Mouse (Mus musculus) bone marrow macrophage, adult 2 months (primary cell): ENCODE data around the gene Fermt3. TPM values are rescaled to one million over a fixed set of nuclear protein-coding genes. Genes with fewer than 3 reads are reported as not detected.

Experiments used
- H3K27ac ChIP-seq: 2 replicates; pipeline ENCODE4 v1.5.1; 2012; ENCODE audit warnings: low read depth, low read length; ENCODE audit not compliant: insufficient read depth
- H3K4me1 ChIP-seq: 2 replicates; pipeline ENCODE4 v1.6.1; 2012; ENCODE audit warnings: low read length; ENCODE audit not compliant: control insufficient read depth, insufficient read depth
- H3K4me3 ChIP-seq: 2 replicates; pipeline ENCODE4 v1.5.1; 2012; ENCODE audit warnings: mild to moderate bottlenecking, low read length, moderate library complexity; ENCODE audit not compliant: insufficient read depth
- CTCF ChIP-seq: IDR thresholded peaks from 2 replicates; pipeline ENCODE4 v1.5.1; 2012; ENCODE audit warnings: low read depth, mild to moderate bottlenecking, low read length, moderate library complexity
- POLR2A ChIP-seq: IDR thresholded peaks from 2 replicates; pipeline ENCODE4 v1.6.1; 2012; ENCODE audit warnings: mild to moderate bottlenecking, low read depth, low read length, borderline replicate concordance
- polyA plus RNA-seq: library from polyadenylated mRNA; stranded (reverse); fragments of >200 nt; gene quantifications from 2 replicates; pipeline ENCODE4 v1.2.4, GENCODE M21; 2012; ENCODE audit not compliant: missing spikeins, insufficient read depth, insufficient read length

The Fermt3 gene
- polyA plus RNA-seq, 1 experiment, result 190 TPM

DNA sequence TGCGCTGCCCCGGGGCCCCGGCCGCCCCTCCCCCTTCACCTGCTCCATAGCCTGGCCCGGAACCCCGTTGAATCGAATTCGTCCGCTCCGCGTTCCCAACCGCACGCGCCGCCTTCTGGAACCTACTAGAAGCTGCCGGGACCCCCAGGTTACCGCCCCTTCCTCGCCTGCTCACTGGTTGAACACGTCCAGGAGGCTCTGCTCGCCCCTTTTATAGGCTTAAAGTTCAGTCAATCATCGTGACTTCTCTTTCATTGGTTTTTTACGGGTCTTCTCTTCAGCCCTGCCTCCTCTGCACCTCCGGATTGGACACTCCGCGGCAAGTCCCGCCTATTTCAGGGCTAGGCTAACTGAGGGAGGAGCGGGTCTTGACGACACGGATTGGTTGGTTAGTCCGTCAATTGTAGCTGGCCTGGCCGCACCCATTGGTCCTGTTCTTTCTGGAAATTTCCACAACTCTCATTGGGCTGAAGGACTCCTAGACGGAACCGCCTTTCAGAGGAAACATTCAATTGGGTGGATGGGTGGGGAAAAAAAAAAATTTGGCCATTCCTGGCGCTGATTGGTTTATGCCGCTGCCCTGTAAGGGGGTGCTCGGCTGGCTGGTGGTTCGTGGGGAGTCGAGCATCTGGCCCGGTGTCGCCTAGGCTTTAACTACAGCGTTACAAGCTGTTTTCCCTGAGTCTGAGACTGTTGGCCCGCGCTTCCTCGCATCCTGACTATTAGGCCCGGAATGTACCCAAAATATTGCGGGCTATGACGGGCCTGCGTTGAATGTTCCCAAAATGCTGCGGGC lies 20.8 kb upstream of the Fermt3 start, which contains the start of gene Stip1:
Stip1 (minus strand) TSS at position 127 of the 796 bp plus-strand sequence.
- TF ChIP-seq CTCF (no peak), POLR2A (no peak)
- peak within 1 kb of the TSS; percentile 61 for H3K27ac ChIP-seq
- peak within 1 kb of the TSS; percentile 85 for H3K4me3 ChIP-seq
- peaks cover 11% of the 10 kb centered on the region for H3K4me1 ChIP-seq

DNA sequence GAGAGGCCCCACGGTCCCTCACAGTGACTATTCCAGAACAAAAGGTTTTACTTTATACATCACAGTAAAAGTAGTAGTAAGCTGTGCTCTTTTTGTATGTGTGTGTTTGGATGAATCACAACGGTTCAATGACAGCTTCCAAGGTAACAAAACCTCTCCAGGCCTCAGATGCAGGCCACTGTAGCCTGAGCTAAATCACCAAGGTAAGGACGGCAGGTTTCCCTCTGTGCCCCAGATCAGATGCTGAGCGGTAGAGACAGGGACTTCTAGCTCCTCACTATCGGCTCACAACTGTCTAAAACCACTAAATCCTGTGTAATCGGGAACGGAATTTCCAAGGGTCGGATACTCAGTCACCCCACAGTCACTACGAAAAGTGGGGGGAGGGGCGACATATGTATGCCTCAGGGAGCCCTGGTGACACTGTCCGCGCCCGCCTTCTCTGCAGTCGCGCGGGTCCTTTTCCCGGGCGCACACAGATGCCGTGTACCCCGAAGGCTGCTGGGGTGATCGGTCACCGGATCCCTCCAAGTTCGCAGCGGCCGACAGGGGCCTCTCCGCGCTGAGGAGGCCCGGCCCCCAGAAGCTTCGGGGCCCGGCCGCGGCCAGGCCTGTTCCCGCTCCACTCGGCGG lies 19.9 kb upstream of the Fermt3 start:
- TF ChIP-seq CTCF (no peak), POLR2A (no peak)
- Histone ChIP-seq H3K27ac (no peak overlapping the region; the same call in 1 of the 2 replicates), H3K4me3 (peak overlapping the region; percentile 85), H3K4me1 (peaks cover 11% of the 10 kb centered on the region)

DNA sequence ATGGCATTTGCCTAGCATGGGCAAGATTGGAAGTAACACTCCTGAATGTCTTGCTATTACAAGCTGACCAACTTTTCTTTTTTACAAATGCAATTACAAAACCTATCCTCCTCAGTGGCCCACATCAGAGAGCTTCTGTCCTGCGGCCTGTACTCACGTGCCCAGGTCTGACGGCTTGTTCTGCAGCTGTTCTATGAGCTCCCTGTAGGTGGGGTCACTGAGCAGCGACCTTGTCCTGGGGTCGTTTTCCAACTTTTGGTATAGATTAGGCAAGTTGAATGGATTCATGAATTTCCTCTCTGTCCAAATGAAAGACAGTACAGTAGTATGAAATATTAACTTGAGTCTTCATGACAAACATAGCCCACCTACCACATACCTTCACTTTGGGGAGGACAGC lies 14.7 kb upstream of the Fermt3 start:
- Histone ChIP-seq H3K4me3 (no peak overlapping the region), H3K4me1 (peaks cover 9% of the 10 kb centered on the region), H3K27ac (no peak overlapping the region)
- no peak for TF ChIP-seq POLR2A
- no peak for TF ChIP-seq CTCF

DNA sequence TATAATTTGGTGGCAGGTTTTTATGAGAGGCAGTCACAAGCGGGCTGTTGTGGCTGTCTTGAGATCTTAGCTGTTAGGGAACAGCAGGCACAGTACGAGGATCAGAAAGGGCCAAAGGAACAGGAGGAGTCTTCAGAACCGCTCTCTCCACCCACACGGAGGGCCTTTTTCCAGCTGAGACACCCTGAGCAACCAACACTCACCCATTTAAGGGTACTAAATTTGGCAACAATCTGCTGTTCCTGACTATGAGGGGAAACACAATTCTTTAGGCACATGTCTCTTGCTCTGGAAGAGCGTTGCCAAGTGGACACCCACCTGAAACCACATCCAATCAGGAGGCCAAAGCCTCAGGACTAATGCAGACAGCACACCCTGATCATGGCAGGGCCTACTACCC lies 10.3 kb upstream of the Fermt3 start:
- H3K4me1 ChIP-seq, result no peaks in the 10 kb centered on the region
- no peak for TF ChIP-seq POLR2A
- TF ChIP-seq CTCF, result no peak
- H3K27ac ChIP-seq, result no peak overlapping the region
- no peak overlapping the region for H3K4me3 ChIP-seq

DNA sequence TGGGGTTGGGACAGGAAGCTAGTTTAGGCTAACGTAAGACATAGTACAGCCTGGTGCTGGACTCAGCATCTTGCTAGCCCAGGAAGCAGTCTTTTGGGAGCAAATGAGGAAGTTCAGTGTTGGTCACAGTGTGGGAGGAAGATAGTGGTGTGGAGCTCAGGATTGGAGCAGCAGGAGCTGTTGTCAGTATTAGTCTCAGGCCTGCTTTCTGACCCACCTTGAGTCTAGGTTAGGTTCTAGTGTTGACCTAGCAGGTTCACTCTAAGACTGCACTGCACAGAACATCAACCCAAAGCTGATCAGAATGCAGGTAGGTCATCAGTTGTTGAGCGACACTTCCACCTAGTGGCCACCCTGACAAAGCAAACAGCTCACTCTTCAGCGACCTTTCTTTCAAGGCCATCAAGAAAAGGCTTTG lies 964 bp upstream of the Fermt3 start:
- peaks cover 19% of the 10 kb centered on the region for H3K4me1 ChIP-seq
- H3K27ac ChIP-seq, result peak overlapping the region; percentile 99
- TF ChIP-seq CTCF, result peak; percentile 90
- TF ChIP-seq POLR2A, result no peak
- no peak overlapping the region for H3K4me3 ChIP-seq

DNA sequence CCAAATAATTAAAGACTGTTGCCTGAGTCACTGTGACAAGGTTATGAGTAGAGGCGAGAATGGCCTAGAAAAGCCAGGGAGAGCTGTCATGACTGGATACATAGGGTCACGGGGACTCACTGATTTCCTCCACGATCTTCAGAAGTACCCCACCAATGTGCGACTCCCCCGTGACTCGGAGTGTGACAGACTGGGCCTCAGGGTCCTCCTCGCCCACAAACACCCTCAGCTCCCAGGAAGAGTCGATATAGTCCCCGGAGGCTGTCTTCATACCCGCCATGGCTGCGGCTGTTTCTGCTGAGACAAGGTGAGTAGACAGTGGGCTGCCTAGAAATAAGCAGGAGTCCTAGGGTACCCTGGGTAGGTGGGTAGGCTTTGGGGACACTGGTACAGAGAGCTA lies 723 bp downstream of the Fermt3 start:
- Histone ChIP-seq H3K27ac (peak overlapping the region; percentile 99), H3K4me3 (peak overlapping the region; percentile 75), H3K4me1 (peaks cover 20% of the 10 kb centered on the region)
- no peak for TF ChIP-seq CTCF
- peak; percentile 57; the same call in 1 of the 2 replicates for TF ChIP-seq POLR2A

DNA sequence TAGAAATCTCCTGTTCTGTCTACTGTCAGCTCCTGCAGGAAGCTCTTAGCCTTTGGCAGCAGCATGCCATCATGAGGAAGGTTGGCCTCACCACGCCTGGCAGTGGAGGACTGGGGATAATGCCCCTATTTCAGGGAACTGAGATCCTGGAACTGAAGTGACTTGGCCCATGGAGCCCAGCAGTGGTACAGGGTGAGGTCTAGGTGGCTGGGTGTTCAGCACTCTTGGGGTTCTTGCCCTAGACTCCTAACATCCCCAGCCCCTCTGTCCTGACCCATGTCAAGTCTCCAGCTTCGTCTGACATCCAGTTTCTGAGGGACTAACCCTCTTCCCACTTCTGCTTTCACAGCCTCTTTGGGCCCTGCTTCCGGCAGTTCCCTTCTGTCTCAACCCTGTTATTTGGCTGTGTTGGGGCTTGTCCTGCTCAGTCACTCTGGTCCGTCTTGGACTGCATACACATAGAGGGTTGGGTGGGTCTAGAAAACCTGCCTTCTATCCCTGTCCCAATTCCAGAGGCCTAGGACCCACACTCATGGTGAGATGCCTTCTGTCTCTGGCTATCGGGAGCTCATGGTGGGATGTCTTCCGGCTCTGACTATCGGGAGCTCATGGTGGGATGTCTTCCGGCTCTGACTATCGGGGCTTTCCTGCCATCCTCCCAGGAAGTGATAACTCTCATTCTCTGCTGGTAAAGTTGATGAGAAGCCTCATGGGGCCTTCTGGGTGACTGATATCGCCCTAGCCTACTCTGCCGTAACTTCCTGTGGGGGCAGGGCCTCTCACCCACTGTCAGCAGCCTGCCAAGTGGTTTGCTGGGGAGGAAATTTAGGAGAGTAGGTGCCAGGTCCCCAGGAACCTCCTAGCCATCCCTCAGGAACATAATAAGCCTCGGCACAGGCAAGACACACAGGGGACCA lies 1.5 kb downstream of the Fermt3 start:
- H3K4me1 ChIP-seq, result peaks cover 21% of the 10 kb centered on the region
- TF ChIP-seq CTCF (no peak), POLR2A (no peak)
- H3K27ac ChIP-seq, result peak overlapping the region; percentile 99
- H3K4me3 ChIP-seq, result peak overlapping the region; percentile 75

DNA sequence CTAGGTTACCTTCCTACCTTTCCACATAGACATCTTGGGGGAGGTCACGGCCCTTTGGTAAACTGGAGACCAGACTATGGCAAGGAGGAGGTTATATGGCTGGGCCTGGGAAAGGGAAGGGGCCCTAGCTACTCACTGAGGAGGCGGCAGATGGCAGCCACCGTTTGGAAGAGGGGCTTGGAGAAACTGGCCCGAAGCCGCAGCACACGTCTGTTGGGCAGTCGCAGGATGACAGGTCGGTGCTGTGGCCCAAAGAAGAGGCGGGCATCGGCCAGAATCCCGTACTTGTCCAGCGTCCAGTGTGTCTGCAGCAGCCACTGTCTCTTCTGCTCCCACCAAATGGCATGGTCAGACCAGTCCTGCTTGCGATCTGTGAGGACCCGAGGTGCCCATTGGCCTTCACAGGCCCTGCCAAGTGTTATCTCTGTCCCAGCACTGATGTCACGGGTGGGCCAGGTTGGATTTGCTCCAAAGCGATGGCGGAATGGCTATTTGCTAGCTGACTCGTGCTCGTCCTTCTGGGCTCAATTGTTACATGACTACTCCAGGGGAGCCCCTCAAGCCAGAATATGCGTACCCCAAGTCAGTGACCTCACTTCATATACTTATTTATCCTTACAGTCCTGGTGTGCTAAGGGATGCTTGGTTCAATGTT lies 4.7 kb downstream of the Fermt3 start:
- TF ChIP-seq CTCF (no peak), POLR2A (no peak)
- Histone ChIP-seq H3K27ac (no peak overlapping the region), H3K4me1 (peaks cover 14% of the 10 kb centered on the region), H3K4me3 (no peak overlapping the region)

DNA sequence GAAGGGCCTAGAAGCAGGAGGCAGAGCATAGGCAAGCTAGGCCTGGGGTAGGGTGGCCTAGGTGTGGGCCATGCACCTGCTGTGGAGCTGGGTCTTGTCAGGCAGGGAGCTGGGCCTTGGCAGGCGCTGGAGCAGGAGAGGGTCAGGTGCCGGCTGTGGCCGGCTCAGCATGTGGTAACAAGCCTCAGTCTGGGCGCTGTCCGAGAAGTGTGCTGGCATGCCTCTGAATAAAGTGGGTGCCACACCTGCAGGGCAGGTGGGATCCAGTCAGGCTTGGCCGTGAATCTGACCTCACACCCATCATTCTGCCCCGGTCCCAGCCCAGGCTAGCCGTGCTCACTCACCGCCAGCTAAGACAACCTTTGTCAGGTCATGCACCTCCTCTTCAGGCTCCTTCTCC lies 5.3 kb downstream of the Fermt3 start:
- H3K27ac ChIP-seq, result no peak overlapping the region
- no peak for TF ChIP-seq POLR2A
- no peak for TF ChIP-seq CTCF
- H3K4me1 ChIP-seq, result peaks cover 12% of the 10 kb centered on the region
- no peak overlapping the region for H3K4me3 ChIP-seq

DNA sequence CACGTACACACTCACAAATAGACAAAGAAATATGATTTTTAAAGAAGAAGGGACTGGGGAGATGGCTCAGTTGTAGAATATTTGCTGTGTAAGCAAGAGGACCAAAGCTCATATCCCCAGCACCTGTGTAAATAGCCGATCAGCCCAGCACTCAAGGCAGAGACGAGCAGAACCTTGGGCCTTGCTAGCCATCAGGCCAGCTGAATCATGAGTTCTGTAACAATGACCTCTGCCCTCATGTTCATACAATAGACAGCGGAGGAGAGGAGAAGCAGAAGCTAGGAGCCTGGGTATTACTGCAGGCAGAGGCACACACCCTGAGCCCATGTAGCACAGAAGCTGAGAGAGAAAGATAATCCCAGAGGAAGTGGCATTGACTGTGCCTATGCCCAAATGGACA lies 6.8 kb downstream of the Fermt3 start:
- TF ChIP-seq CTCF, result no peak
- TF ChIP-seq POLR2A, result no peak
- Histone ChIP-seq H3K27ac (no peak overlapping the region), H3K4me3 (no peak overlapping the region), H3K4me1 (peaks cover 11% of the 10 kb centered on the region)
